Mouse (Mus musculus) thymus, postnatal 0 days (tissue): ENCODE results near the gene Ulk3. TPM values are rescaled to one million over a fixed set of nuclear protein-coding genes. Genes with fewer than 3 reads are reported as not detected.

Experiments used
- DNase-seq: peaks from one replicate; pipeline ENCODE4 v3.0.0-alpha.2; 2015; ENCODE audit warnings: low spot score
- polyA plus RNA-seq: library from polyadenylated mRNA; unstranded; fragments of >200 nt; fragmentation: Nextera tagmentation; extraction: Ambion mirVana; gene quantifications from 2 replicates; pipeline ENCODE4 v1.2.1, GENCODE M21; 2015

Gene Ulk3
- polyA plus RNA-seq, 1 experiment from 2014 or later, result 13.9 TPM

GRCm38 (mm10) chr9:57566846-57567245 lies 22.4 kb upstream of the Ulk3 start:
- DNase-seq, result no peak

DNA sequence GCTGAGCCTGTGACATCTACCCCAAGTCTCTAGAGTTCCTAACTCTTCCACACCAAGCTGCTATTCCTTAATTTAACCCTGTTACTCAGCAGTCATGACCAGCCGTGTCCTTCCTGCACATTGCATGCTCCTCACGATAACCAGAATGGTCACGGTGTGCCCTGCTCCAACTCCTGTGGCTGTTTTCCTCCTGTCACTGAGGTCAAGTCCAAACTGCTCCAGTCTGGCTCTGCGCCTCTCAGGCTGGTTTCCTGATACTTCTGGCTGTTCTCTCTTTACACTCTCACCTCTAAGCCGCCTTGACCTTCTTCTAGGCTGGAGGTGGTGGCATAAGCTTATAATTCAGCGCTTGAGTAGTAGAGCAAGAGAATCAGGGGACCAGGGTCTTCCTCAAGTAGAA lies 20.8 kb upstream of the Ulk3 start:
- no peak for DNase-seq

GRCm38 (mm10) chr9:57574397-57574796 lies 14.9 kb upstream of the Ulk3 start:
- no peak for DNase-seq

- DNase-seq, result no peak
Observed at GRCm38 (mm10) chr9:57575577-57575976, 13.7 kb upstream of the Ulk3 start.

DNA sequence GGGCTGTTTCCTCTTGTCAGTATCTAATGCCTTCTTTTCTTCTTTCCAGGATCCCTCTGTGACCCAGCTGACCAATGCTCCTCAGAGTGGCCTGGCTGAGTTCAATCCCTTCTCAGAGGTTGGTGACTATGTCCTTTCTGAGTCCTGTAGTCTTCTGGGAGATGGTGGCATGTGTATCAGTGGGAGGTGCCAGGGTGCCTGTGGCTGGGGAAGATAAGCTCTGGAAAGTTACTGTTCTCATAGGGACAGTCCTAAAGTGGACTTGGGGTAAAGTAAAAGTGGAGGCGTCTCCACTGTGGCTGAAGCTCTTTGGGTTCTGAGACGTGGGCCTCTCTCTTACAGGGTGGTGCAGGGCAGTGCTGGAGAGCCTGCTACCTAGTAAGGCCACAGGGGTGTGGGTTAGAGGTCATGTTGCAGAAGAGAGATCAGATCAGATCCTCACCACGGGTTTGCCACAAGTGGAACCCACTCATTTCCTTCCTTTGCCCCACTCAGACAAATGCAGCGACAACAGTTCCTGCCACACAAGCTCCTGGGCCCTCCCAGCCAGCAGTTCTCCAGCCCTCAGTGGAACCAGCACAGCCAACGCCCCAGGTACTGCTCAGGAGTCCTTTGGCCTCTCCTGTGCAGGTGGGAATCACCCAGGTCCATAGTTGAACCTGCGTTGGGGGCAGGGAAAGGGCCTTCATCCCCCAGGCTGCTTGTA lies 12.0 kb upstream of the Ulk3 start:
- no peak for DNase-seq

DNA sequence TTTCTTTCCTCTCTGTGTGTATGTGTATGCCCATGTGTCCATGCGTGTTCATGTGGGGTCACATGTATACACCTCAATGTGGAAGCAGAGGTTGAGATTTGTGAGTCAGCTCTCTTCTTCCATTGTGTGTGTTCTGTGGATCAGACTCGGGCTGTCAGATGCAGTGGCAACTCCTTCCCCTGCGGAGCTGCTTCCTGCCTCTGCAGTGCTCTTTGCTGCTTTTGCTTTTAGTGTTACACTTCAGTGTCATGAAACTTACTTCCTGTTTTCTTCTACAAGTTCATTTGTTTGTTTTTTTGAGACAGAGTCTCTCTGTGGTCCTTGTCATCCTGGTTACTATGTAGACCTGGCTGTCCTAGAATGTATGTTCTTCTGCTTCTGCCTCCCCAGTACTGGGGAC lies 4.3 kb upstream of the Ulk3 start:
- DNase-seq, result peak; percentile 6

GRCm38 (mm10) chr9:57590726-57591125 lies 1.5 kb downstream of the Ulk3 start:
- no peak for DNase-seq

DNA sequence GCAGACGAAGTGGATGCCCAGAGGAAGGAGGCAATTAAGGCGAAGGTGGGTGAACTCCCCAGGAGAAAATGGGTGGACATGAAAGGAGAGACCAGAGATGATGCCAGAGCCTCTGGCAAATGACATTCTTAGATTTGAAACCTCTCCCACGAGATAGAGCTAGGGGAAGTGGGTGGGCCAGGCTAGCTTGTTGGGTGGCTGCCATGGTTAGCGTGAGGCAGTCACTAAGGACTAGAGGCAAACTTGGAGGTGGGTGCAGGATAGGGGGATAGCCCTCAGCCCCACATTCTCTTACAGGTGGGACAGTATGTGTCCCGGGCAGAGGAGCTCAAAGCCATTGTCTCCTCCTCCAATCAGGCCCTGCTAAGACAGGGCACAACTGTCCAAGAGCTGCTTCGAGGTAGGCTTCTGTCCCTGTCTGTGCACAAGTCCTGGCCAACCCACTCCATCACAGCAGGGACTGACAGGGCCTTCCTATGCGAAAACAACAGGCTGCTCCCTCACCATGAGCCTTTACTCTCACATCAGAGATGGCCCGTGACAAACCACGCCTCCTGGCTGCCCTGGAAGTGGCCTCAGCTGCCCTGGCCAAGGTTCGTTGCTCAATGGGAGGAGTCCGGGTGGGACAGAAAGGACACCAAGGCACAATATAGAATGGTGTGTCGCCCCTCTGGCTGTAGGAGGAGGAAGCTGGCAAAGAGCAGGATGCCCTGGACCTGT lies 4.4 kb downstream of the Ulk3 start:
- DNase-seq, result no peak

- no peak for DNase-seq
Observed at GRCm38 (mm10) chr9:57594174-57594509, 4.9 kb downstream of the Ulk3 start.

- DNase-seq, result no peak
Observed at GRCm38 (mm10) chr9:57597265-57597664, 8.0 kb downstream of the Ulk3 start.

DNA sequence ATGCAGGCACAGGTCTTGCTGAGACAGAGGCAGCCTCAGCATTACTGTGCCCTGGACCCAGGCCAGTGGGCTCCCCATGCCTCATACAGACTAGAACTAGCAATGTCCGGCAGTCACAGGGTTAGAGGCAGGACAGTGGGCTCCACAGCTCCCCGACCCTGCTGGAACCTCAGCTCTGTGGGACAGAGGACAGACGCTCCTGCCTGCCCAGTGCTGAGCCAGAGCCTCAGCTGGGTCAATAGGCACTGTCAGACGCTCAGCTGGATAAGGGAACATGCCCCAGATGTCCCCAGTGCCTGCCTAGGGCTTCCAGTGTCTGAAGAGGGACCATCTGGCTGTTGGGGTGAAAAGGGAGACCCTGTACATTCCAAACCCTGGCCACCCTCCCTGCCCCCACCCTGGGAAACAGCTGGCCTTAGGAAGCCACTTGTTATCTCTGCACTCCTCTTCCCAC lies 8.7 kb downstream of the Ulk3 start:
- DNase-seq, result no peak

DNA sequence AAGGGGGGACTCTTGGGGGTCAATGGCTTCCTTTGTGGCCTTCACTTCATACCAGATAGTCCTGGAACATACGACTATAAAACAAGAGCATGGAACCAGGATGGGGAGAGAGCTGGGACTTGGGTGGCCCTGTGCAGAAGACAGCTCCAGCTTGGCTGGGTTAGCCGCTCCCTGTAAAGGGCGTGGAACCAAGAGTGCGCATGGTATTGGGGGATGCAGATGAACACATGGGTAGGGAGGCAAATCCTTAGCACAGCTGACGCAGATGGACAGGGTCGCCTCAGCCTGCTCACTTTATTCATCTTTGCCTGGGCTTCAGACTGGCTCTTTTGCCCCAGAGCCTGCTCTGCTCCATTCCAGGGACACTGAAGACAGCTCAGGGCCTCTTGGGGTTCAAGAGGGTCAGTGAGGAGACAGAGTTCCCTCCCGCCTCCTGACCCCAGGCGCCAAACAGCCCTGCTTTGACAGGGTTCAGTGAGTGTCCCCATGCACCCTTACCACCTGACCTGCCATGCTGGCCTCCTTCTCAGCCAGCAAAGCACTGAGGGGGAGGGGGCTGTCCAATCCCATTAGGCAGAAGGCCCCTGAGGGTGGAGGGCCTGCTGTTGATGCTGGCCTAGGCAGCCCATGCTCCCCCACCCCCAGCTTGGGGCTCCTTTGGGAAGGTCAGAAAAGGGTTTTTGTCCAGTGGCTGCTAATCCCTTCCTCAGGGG lies 9.8 kb downstream of the Ulk3 start:
- DNase-seq, result no peak

- DNase-seq, result no peak
Observed at GRCm38 (mm10) chr9:57600620-57601352, 11.5 kb downstream of the Ulk3 start.

GRCm38 (mm10) chr9:57601353-57601706 lies 12.1 kb downstream of the Ulk3 start:
- no peak for DNase-seq

GRCm38 (mm10) chr9:57602098-57602497 lies 12.8 kb downstream of the Ulk3 start:
- DNase-seq, result no peak

DNA sequence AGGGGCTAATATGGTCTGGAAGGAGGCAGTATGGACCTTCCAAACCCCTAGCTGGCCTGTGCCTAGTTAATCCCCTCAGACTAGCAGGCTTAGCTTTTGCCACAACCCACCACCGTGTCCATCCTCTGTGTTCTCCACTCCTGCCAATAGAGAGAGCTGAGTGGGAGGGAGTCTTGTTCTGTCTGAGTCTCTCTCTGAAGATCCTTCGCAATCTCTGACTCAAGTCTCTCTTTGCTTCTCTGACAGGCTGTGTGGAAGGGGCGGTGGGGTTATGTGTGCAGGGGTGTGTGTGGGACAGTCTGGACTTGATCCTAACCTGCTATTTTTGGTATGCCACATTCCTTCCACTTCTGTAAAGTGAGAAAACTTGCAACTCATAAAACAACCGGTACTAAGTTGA lies 15.6 kb downstream of the Ulk3 start:
- DNase-seq, result no peak

DNA sequence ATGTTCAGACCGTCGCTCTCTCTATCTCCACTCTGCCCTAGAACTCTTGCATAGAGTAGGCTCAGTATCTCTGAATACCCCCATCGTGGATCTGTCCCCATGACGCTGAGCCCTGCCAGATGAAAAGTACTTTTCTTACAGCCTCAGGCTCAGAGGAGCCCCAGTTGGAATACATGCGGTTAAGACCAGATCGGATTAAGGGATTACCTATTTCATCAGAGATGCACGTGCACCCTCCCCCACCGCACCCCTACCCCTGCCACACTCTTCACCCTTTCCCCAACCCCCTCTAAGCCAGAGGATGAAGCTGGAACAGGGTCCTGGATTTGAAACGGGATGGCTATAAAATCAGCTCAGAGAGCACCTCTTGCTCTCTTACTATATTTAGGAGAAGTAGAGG lies 16.3 kb downstream of the Ulk3 start:
- DNase-seq, result no peak

- peak; percentile 54 for DNase-seq
Observed at GRCm38 (mm10) chr9:57606139-57606851, 17.0 kb downstream of the Ulk3 start, which contains the start of gene Cplx3. TSS of gene Cplx3 (minus strand) at chr9:57606281.

DNA sequence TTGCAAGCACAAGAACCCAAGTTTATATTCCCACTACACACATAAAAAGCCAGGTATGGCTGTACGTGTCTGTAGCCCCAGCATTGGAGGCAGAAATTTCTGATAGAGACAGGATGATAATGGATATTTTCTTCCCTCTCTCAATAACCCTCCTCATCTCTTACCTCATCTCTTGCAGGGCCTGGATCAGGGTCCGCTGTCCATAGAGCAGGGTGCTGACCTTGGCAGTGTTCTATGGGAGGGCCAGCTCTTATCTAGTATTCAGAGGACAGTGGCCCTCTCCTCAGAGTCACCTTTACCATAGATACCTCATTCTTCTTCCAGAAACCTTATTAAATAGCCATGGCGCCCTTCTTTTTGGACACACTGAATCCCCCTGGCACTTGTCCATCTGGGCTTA lies 20.6 kb downstream of the Ulk3 start:
- DNase-seq, result no peak

- DNase-seq, result no peak
Observed at GRCm38 (mm10) chr9:57610359-57610826, 21.1 kb downstream of the Ulk3 start.

DNA sequence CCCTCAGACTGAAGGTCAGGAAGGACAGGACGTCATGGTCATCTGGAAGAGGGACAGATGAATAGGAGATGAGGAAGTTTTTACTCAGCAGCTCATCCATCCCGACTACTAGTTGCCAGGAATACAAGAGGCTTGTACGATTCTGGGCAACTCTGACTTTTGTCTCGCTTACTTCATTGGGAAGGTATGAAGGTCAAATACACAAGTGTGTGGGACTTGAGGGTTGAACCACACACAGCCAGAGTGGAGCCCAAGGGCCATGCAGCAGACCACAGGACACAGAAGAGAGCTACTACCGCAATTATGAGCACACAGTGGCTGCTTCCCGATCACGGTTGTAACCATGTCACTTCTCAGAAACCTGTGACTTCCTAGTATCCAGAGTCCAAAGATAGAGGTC lies 23.3 kb downstream of the Ulk3 start:
- DNase-seq, result no peak
